Mouse (Mus musculus) embryonic facial prominence, embryonic 12.5 days (tissue): ENCODE results near the gene Egfl6. TPM values are rescaled to one million over a fixed set of nuclear protein-coding genes. Genes with fewer than 3 reads are reported as not detected.
"Not testable (repeated sequence)": the region's sequence is repeated elsewhere in the genome, so short reads cannot be mapped to it uniquely, and the experiment has no call there.

Experiments
- ATAC-seq: fragments of 200-750 bp; cut with Nextera tagmentation; 2 replicates; pipeline ENCODE4 v1.8.0; 2017; ENCODE audit not compliant: insufficient number of reproducible peaks, insufficient read depth, low FRiP score, low TSS enrichment
- H3K27ac ChIP-seq: fragments of 300-500 bp; sonication (generic); 2 replicates; pipeline ENCODE4 v1.5.1; 2016; ENCODE audit warnings: mild to moderate bottlenecking
- H3K27me3 ChIP-seq: fragments of 300-500 bp; sonication (generic); 2 replicates; pipeline ENCODE4 v1.6.1; 2016; ENCODE audit warnings: mild to moderate bottlenecking, moderate library complexity
- H3K36me3 ChIP-seq: fragments of 300-500 bp; sonication (generic); 2 replicates; pipeline ENCODE4 v1.6.1; 2016; ENCODE audit warnings: mild to moderate bottlenecking
- H3K4me1 ChIP-seq: fragments of 300-500 bp; sonication (generic); 2 replicates; pipeline ENCODE4 v1.6.1; 2016
- H3K4me2 ChIP-seq: fragments of 300-500 bp; sonication (generic); replicated peaks from 2 replicates; pipeline ENCODE4 v1.6.1; 2016; ENCODE audit warnings: mild to moderate bottlenecking, moderate library complexity
- H3K4me3 ChIP-seq: fragments of 300-500 bp; sonication (generic); 2 replicates; pipeline ENCODE4 v1.5.1; 2016; ENCODE audit warnings: mild to moderate bottlenecking
- H3K9ac ChIP-seq: fragments of 300-500 bp; sonication (generic); 2 replicates; pipeline ENCODE4 v1.6.1; 2016; ENCODE audit warnings: mild to moderate bottlenecking, moderate library complexity
- H3K9me3 ChIP-seq: fragments of 300-500 bp; sonication (generic); 2 replicates; pipeline ENCODE4 v1.6.1; 2016; ENCODE audit warnings: mild to moderate bottlenecking, moderate library complexity
- WGBS: fragments of 180-500 bp; shearing (Covaris S2); methylation state at CpG from one replicate; pipeline ENCODE4 v1.1.7; 2016; 5-methylcytosine and 5-hydroxymethylcytosine counted together
- polyA plus RNA-seq: library from polyadenylated mRNA; unstranded; fragments of >200 nt; fragmentation: Nextera tagmentation; extraction: Ambion mirVana; gene quantifications from 2 replicates; pipeline ENCODE4 v1.2.1, GENCODE M21; 2016

Gene Egfl6
- polyA plus RNA-seq, 1 experiment from 2014 or later: 44.7 TPM

GRCm38 (mm10) chrX:166515923-166516322 is 69.6 kb downstream of the Egfl6 start:
- ATAC-seq: no peak
- 80% methylated on average over 3 of the region's 3 CpGs for WGBS
- H3K4me2 ChIP-seq: no peak overlapping the region
- no peaks in the 10 kb centered on the region for H3K4me1 ChIP-seq
- H3K27ac ChIP-seq: no peak overlapping the region
- H3K4me3 ChIP-seq: no peak overlapping the region
- H3K36me3 ChIP-seq: no peaks in the 10 kb centered on the region
- H3K27me3 ChIP-seq: no peaks in the 10 kb centered on the region
- H3K9me3 ChIP-seq: no peaks in the 10 kb centered on the region
- no peak overlapping the region for H3K9ac ChIP-seq

DNA sequence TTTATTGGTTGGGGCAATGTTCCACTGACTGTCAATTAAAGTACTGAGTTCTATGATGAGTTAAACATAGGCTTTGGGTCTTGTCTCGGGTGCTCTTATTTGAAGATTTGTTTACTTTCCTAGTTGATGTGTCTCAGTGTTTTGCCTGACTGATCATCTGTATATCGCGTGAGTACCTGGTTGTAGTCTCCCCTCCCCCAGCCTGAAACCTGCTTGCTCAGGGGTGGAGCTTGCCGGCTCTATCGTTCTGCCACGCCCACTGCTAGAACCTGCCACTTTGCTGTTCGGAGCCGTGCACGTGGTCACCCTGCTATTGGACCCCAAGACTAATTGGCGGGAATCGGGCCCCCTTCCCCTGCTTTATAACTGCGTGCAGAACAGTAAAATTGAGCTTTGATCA is 71.5 kb downstream of the Egfl6 start:
- H3K36me3 ChIP-seq, H3K27me3 ChIP-seq, H3K9me3 ChIP-seq, ATAC-seq, H3K4me3 ChIP-seq, H3K4me1 ChIP-seq, H3K27ac ChIP-seq, H3K4me2 ChIP-seq, H3K9ac ChIP-seq: not testable (repeated sequence)
- WGBS: 19% methylated on average over 12 of the region's 12 CpGs

- WGBS: 85% methylated on average over 4 of the region's 4 CpGs
- no peaks in the 10 kb centered on the region for H3K9me3 ChIP-seq
Measured at GRCm38 (mm10) chrX:166512071-166512470, 73.4 kb downstream of the Egfl6 start.

DNA sequence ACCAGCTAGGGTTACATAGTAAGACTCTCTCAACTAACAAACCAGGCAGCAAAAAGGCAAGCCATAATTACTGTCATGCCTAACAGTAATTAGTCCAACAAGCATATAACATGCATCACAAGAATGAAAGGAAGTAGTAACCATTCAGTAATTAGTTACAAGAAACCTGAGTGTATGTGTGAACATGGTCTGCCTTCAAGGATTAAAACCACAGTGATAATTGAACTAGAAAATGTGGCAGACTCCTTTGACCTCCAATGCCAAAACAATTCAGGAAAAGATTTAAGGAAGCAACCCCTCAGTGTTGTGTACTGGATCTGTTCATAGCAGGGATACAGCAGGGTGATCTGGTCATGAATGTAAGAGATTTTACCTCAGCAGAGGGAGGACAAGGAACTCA is 74.4 kb downstream of the Egfl6 start:
- H3K36me3 ChIP-seq: no peaks in the 10 kb centered on the region
- no peaks in the 10 kb centered on the region for H3K4me1 ChIP-seq
- no peak overlapping the region for H3K4me2 ChIP-seq
- no peaks in the 10 kb centered on the region for H3K9me3 ChIP-seq
- no peak overlapping the region for H3K9ac ChIP-seq
- no peak for ATAC-seq
- no peak overlapping the region for H3K27ac ChIP-seq
- H3K4me3 ChIP-seq: no peak overlapping the region
- H3K27me3 ChIP-seq: no peaks in the 10 kb centered on the region

More at GRCm38 (mm10) chrX:166512071-166512470, 73.4 kb downstream of the Egfl6 start:
- H3K4me1 ChIP-seq: no peaks in the 10 kb centered on the region
- no peaks in the 10 kb centered on the region for H3K36me3 ChIP-seq
- no peak overlapping the region for H3K9ac ChIP-seq
- no peak for ATAC-seq
- H3K27ac ChIP-seq: no peak overlapping the region
- H3K4me2 ChIP-seq: no peak overlapping the region
- H3K4me3 ChIP-seq: no peak overlapping the region
- H3K27me3 ChIP-seq: no peaks in the 10 kb centered on the region

GRCm38 (mm10) chrX:166509761-166510738 is 75.5 kb downstream of the Egfl6 start:
- H3K4me1 ChIP-seq: no peaks in the 10 kb centered on the region
- 19% methylated on average over 65 of the region's 65 CpGs for WGBS
- peak overlapping the region; percentile 66 for H3K9ac ChIP-seq
- H3K9me3 ChIP-seq: no peaks in the 10 kb centered on the region
- no peaks in the 10 kb centered on the region for H3K36me3 ChIP-seq
- H3K4me3 ChIP-seq: peak overlapping the region; percentile 49
- no peaks in the 10 kb centered on the region for H3K27me3 ChIP-seq
- peak overlapping the region; percentile 41 for H3K4me2 ChIP-seq
- peak overlapping the region; percentile 98 for H3K27ac ChIP-seq
- peak; percentile 96 for ATAC-seq

DNA sequence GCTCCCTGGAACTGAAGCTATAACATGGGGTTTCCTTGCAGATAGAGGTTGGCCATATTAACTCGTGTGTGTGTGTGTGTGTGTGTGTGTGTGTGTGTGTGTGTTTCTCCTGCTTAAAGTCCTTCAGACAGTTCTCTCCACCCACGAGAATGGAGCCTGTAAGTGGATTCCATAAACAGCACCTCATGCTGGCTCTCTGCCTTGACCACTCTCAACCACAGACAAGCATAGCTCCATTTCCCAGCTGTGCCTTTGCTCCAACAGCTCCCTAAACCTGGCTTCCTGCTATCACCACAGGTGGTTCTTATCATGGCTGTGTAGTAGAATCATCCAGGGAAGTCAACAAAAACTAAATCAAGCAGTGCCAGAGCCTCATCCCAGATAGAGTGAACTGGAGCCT is 81.1 kb downstream of the Egfl6 start:
- Histone ChIP-seq H3K27ac (no peak overlapping the region), H3K4me2 (no peak overlapping the region), H3K9ac (no peak overlapping the region), H3K4me1 (no peaks in the 10 kb centered on the region), H3K4me3 (no peak overlapping the region), H3K27me3 (no peaks in the 10 kb centered on the region), H3K36me3 (no peaks in the 10 kb centered on the region), H3K9me3 (no peaks in the 10 kb centered on the region)
- 74% methylated on average over 2 of the region's 2 CpGs for WGBS
- no peak for ATAC-seq

DNA sequence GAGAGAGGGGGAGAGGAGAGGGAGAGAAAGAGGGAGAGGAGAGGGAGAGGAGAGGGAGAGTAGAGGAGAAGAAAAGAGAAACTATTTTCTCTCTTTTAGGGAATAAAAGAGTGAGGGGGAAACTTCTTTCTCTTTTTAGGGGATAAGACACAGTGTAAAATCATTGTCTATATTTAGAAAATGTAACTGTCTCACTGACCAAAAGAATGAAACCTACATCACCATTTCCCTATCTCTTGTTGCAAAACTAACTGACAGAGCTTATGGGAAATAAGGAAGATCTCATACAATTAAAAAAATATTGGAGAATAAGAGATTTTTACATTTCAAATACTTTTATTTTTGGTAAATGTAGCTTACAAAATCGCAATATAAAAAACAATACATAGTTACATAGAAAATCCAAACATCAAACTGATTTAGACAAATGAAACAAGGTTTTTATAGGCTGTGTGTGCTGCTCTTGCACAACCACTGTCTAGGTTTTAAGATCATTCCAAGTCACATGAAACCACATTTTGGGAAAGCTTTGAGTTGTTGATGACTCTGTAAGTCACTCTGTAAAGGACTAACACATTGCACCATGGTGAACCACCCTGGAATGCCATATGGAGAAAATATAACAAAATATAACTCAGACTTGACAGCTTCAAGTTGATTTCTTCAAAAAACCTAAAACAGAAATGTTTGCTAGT is 85.9 kb downstream of the Egfl6 start:
- Histone ChIP-seq H3K27me3 (no peaks in the 10 kb centered on the region), H3K36me3 (no peaks in the 10 kb centered on the region), H3K9me3 (no peaks in the 10 kb centered on the region), H3K9ac (no peak overlapping the region), H3K4me2 (no peak overlapping the region), H3K27ac (no peak overlapping the region), H3K4me3 (no peak overlapping the region), H3K4me1 (no peaks in the 10 kb centered on the region)
- WGBS: 89% methylated on average over 1 of the region's 1 CpGs
- no peak for ATAC-seq

DNA sequence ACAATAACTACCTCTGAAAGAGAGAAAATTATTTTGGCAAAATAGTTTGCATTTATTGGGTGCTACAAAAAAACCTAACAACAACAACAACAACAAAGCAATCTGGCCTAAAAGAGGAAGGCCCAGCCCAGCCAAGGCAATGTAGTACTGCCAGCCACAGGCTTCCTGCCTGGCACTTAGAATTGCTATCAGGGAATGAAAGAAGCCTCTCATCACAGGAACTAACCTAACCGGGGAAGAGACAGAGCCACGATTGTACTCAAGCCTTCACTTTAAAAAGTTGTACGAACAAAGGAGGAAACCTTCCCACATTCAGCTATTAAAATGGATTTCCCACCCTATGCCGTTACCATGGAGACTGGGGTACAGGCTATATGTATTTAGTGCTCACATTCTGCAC is 87.7 kb downstream of the Egfl6 start:
- WGBS: 56% methylated on average over 4 of the region's 4 CpGs
- Histone ChIP-seq H3K9me3 (no peaks in the 10 kb centered on the region), H3K9ac (no peak overlapping the region), H3K4me2 (no peak overlapping the region), H3K27me3 (no peaks in the 10 kb centered on the region), H3K27ac (no peak overlapping the region), H3K4me3 (no peak overlapping the region), H3K4me1 (no peaks in the 10 kb centered on the region), H3K36me3 (no peaks in the 10 kb centered on the region)
- no peak for ATAC-seq

- H3K27me3 ChIP-seq: no peaks in the 10 kb centered on the region
- 96% methylated on average over 2 of the region's 2 CpGs for WGBS
- no peak for ATAC-seq
- H3K4me1 ChIP-seq: no peaks in the 10 kb centered on the region
- H3K27ac ChIP-seq: no peak overlapping the region
- H3K4me2 ChIP-seq: no peak overlapping the region
- no peaks in the 10 kb centered on the region for H3K9me3 ChIP-seq
- H3K36me3 ChIP-seq: no peaks in the 10 kb centered on the region
- H3K9ac ChIP-seq: no peak overlapping the region
- H3K4me3 ChIP-seq: no peak overlapping the region
Measured at GRCm38 (mm10) chrX:166495052-166495451, 90.5 kb downstream of the Egfl6 start.

GRCm38 (mm10) chrX:166479365-166479983 is 106.0 kb downstream of the Egfl6 start, which contains the start of gene Rab9:
TSS of gene Rab9 (minus strand) at chrX:166479867.
- Histone ChIP-seq H3K27ac (peak within 1 kb of the TSS; percentile 81), H3K4me3 (peak within 1 kb of the TSS; percentile 59), H3K9ac (peak within 1 kb of the TSS; percentile 65), H3K4me1 (no peaks in the 10 kb centered on the region), H3K9me3 (no peaks in the 10 kb centered on the region), H3K27me3 (0 out of 2 replicates have a peak, but pooled peaks cover 5% of the 10 kb centered on the region), H3K4me2 (peak within 1 kb of the TSS; percentile 53), H3K36me3 (no peaks in the 10 kb centered on the region)
- WGBS: 17% methylated on average over 36 of the region's 41 CpGs
- peak; percentile 96 for ATAC-seq

DNA sequence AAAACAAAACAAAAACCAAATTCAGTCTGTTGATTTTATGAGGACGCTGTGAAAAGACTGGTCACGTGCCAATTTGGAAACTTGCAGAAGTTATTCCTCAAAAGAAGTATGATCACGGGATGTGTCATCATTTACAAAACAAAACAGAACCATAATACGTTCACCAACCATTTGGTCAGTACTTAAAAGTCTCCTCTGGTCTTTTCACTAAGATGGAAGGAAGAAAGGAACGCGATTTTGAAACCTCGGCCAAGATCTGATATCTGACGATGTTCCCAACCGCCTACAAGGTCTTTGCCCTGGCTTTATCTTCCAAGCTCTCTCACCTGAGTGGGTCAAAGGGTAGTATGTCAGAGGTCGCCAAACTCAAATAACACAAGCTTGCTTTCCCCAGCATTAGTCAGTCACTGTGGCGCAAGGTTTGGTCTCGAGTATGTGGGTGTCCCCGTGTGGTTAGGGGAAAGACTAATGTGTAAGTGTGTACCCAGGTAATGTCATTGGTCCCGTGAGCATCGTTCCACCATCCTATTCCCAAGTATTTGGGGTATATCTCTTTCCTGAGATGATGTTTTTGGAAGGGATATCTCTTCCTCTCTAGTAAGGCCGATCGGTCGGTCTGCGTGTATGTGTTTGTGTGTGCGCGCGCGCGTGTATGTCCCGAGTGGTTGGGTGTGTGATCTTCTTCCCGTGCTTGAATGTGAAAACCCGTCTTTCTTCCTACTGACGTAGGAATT is 106.7 kb downstream of the Egfl6 start:
- Histone ChIP-seq H3K9me3 (no peaks in the 10 kb centered on the region), H3K4me2 (peak overlapping the region; percentile 53), H3K4me3 (peak overlapping the region; percentile 59), H3K4me1 (no peaks in the 10 kb centered on the region), H3K36me3 (no peaks in the 10 kb centered on the region), H3K9ac (peak overlapping the region; percentile 65), H3K27me3 (0 out of 2 replicates have a peak, but pooled peaks cover 5% of the 10 kb centered on the region), H3K27ac (peak overlapping the region; percentile 81)
- no peak for ATAC-seq
- WGBS: 26% methylated on average over 28 of the region's 28 CpGs
